Mouse (Mus musculus) bone marrow macrophage, adult 2 months (primary cell): ENCODE measurements around the gene Defb45. TPM values are rescaled to one million over a fixed set of nuclear protein-coding genes. Genes with fewer than 3 reads are reported as not detected.

ENCODE experiments used
- H3K27ac ChIP-seq: 2 replicates; pipeline ENCODE4 v1.5.1; 2012; ENCODE audit warnings: low read depth, low read length; ENCODE audit not compliant: insufficient read depth
- H3K4me1 ChIP-seq: 2 replicates; pipeline ENCODE4 v1.6.1; 2012; ENCODE audit warnings: low read length; ENCODE audit not compliant: control insufficient read depth, insufficient read depth
- H3K4me3 ChIP-seq: 2 replicates; pipeline ENCODE4 v1.5.1; 2012; ENCODE audit warnings: mild to moderate bottlenecking, low read length, moderate library complexity; ENCODE audit not compliant: insufficient read depth
- CTCF ChIP-seq: IDR thresholded peaks from 2 replicates; pipeline ENCODE4 v1.5.1; 2012; ENCODE audit warnings: low read depth, mild to moderate bottlenecking, low read length, moderate library complexity
- POLR2A ChIP-seq: IDR thresholded peaks from 2 replicates; pipeline ENCODE4 v1.6.1; 2012; ENCODE audit warnings: mild to moderate bottlenecking, low read depth, low read length, borderline replicate concordance
- polyA plus RNA-seq: library from polyadenylated mRNA; stranded (reverse); fragments of >200 nt; gene quantifications from 2 replicates; pipeline ENCODE4 v1.2.4, GENCODE M21; 2012; ENCODE audit not compliant: missing spikeins, insufficient read depth, insufficient read length

The Defb45 gene
- polyA plus RNA-seq, result not detected in 2 replicates

- TF ChIP-seq CTCF (no peak), POLR2A (no peak)
- Histone ChIP-seq H3K4me3 (no peak within 1 kb of the TSS), H3K27ac (no peak within 1 kb of the TSS), H3K4me1 (peaks cover 3% of the 10 kb centered on the region)
Observed at GRCm38 (mm10) chr2:152599299-152599698, at the start of gene Defb45. TSS of gene Defb45 (minus strand) at chr2:152599399.

GRCm38 (mm10) chr2:152639406-152640113, 40.4 kb upstream of the Defb45 start:
- H3K27ac ChIP-seq, result no peak overlapping the region

GRCm38 (mm10) chr2:152638865-152639264, 39.7 kb upstream of the Defb45 start:
- no peak overlapping the region for H3K4me3 ChIP-seq
- no peak overlapping the region for H3K27ac ChIP-seq
- no peaks in the 10 kb centered on the region for H3K4me1 ChIP-seq
- TF ChIP-seq POLR2A, result no peak
- no peak for TF ChIP-seq CTCF

More at GRCm38 (mm10) chr2:152639406-152640113, 40.4 kb upstream of the Defb45 start:
- H3K4me3 ChIP-seq, result no peak overlapping the region
- TF ChIP-seq CTCF (no peak), POLR2A (no peak)
- no peaks in the 10 kb centered on the region for H3K4me1 ChIP-seq

- Histone ChIP-seq H3K4me1 (no peaks in the 10 kb centered on the region), H3K4me3 (no peak overlapping the region), H3K27ac (no peak overlapping the region)
- TF ChIP-seq POLR2A, result no peak
- no peak for TF ChIP-seq CTCF
Observed at GRCm38 (mm10) chr2:152637381-152637780, 38.2 kb upstream of the Defb45 start.

GRCm38 (mm10) chr2:152637006-152637322, 37.8 kb upstream of the Defb45 start:
- TF ChIP-seq POLR2A (no peak), CTCF (no peak)
- Histone ChIP-seq H3K27ac (no peak overlapping the region), H3K4me3 (no peak overlapping the region), H3K4me1 (no peaks in the 10 kb centered on the region)

- H3K4me3 ChIP-seq, result no peak overlapping the region
- no peak overlapping the region for H3K27ac ChIP-seq
- no peaks in the 10 kb centered on the region for H3K4me1 ChIP-seq
- TF ChIP-seq CTCF (no peak), POLR2A (no peak)
Observed at GRCm38 (mm10) chr2:152636246-152637005, 37.2 kb upstream of the Defb45 start.

- TF ChIP-seq POLR2A (no peak), CTCF (no peak)
- Histone ChIP-seq H3K4me1 (no peaks in the 10 kb centered on the region), H3K27ac (no peak overlapping the region), H3K4me3 (no peak overlapping the region)
Observed at GRCm38 (mm10) chr2:152634311-152634710, 35.1 kb upstream of the Defb45 start.

GRCm38 (mm10) chr2:152633334-152633733, 34.1 kb upstream of the Defb45 start:
- TF ChIP-seq CTCF (no peak), POLR2A (no peak)
- Histone ChIP-seq H3K27ac (no peak overlapping the region), H3K4me1 (no peaks in the 10 kb centered on the region), H3K4me3 (no peak overlapping the region)

GRCm38 (mm10) chr2:152629904-152630303, 30.7 kb upstream of the Defb45 start:
- H3K27ac ChIP-seq, result no peak overlapping the region
- no peaks in the 10 kb centered on the region for H3K4me1 ChIP-seq
- TF ChIP-seq POLR2A (no peak), CTCF (no peak)
- H3K4me3 ChIP-seq, result no peak overlapping the region

- Histone ChIP-seq H3K27ac (no peak overlapping the region), H3K4me3 (no peak overlapping the region), H3K4me1 (no peaks in the 10 kb centered on the region)
- TF ChIP-seq CTCF, result no peak
- no peak for TF ChIP-seq POLR2A
Observed at GRCm38 (mm10) chr2:152629239-152629638, 30.0 kb upstream of the Defb45 start.
